Mouse (Mus musculus) inflammation-experienced regulatory T-cells, adult 6 months (primary cell): ENCODE results near the gene Ino80b. TPM values are rescaled to one million over a fixed set of nuclear protein-coding genes. Genes with fewer than 3 reads are reported as not detected.
A peak's percentile ranks its signal among the peaks of the same experiment; 100 is the strongest.

Experiments
- ATAC-seq: one replicate; pipeline ENCODE4 v1.8.0; 2017
- polyA plus RNA-seq, 3 experiments: library from polyadenylated mRNA; unstranded; fragments of 100-300 nt; shearing (Covaris generic); gene quantifications; one replicate each; pipeline ENCODE4 v1.2.1; 2017

Gene Ino80b
- polyA plus RNA-seq: 1 to 10 TPM in 2 of 3 experiments, not detected in 1; 1.0 to 2.8 TPM

- no peak for ATAC-seq
Observed at GRCm38 (mm10) chr6:83125331-83125730, at the start of gene Ino80b. TSS of gene Ino80b (minus strand) at chr6:83125431.

- ATAC-seq: no peak
Observed at GRCm38 (mm10) chr6:83172240-83172920, 47.1 kb upstream of the Ino80b start.

- no peak for ATAC-seq
Observed at GRCm38 (mm10) chr6:83171063-83171462, 45.8 kb upstream of the Ino80b start.

GRCm38 (mm10) chr6:83169872-83170271 is 44.6 kb upstream of the Ino80b start:
- ATAC-seq: no peak

GRCm38 (mm10) chr6:83166243-83166630 is 41.0 kb upstream of the Ino80b start:
- peak; percentile 33 for ATAC-seq

GRCm38 (mm10) chr6:83165607-83166242 is 40.5 kb upstream of the Ino80b start, which contains the start of gene Dctn1:
TSS of gene Dctn1 (plus strand) at chr6:83165920.
- ATAC-seq: peak; percentile 82

GRCm38 (mm10) chr6:83165026-83165606 is 39.9 kb upstream of the Ino80b start:
- peak; percentile 57 for ATAC-seq

- ATAC-seq: no peak
Observed at GRCm38 (mm10) chr6:83162701-83163100, 37.5 kb upstream of the Ino80b start.

GRCm38 (mm10) chr6:83161921-83162641 is 36.9 kb upstream of the Ino80b start:
- ATAC-seq: no peak

- ATAC-seq: no peak
Observed at GRCm38 (mm10) chr6:83161442-83161841, 36.2 kb upstream of the Ino80b start.

GRCm38 (mm10) chr6:83159456-83159855 is 34.2 kb upstream of the Ino80b start:
- ATAC-seq: peak; percentile 62

- ATAC-seq: peak; percentile 64
Observed at GRCm38 (mm10) chr6:83156259-83156684, 31.0 kb upstream of the Ino80b start, which contains the start of the genes Wdr54 and 1700003E16Rik. TSS of gene Wdr54 (minus strand) at chr6:83156397. TSS of gene 1700003E16Rik (plus strand) at chr6:83156404.

GRCm38 (mm10) chr6:83155552-83156238 is 30.5 kb upstream of the Ino80b start:
- peak; percentile 19 for ATAC-seq

- ATAC-seq: no peak
Observed at GRCm38 (mm10) chr6:83153485-83153884, 28.3 kb upstream of the Ino80b start.

- ATAC-seq: no peak
Observed at GRCm38 (mm10) chr6:83153038-83153437, 27.8 kb upstream of the Ino80b start.

- no peak for ATAC-seq
Observed at GRCm38 (mm10) chr6:83151721-83152120, 26.5 kb upstream of the Ino80b start.

- ATAC-seq: no peak
Observed at GRCm38 (mm10) chr6:83147280-83147679, 22.0 kb upstream of the Ino80b start.

- no peak for ATAC-seq
Observed at GRCm38 (mm10) chr6:83145805-83146204, 20.6 kb upstream of the Ino80b start.

GRCm38 (mm10) chr6:83145209-83145608 is 20.0 kb upstream of the Ino80b start:
- ATAC-seq: no peak

GRCm38 (mm10) chr6:83142886-83143285 is 17.7 kb upstream of the Ino80b start:
- ATAC-seq: no peak

GRCm38 (mm10) chr6:83142211-83142731 is 17.0 kb upstream of the Ino80b start:
- no peak for ATAC-seq

GRCm38 (mm10) chr6:83141636-83142035 is 16.4 kb upstream of the Ino80b start:
- no peak for ATAC-seq
